Mouse (Mus musculus) liver, embryonic 11.5 days (tissue): Measurements from ENCODE around the gene Csad. TPM values are rescaled to one million over a fixed set of nuclear protein-coding genes. Genes with fewer than 3 reads are reported as not detected.
"Not testable (repeated sequence)": the region's sequence is repeated elsewhere in the genome, so short reads cannot be mapped to it uniquely, and the experiment has no call there.

Experiments
- ATAC-seq: fragments of 200-750 bp; cut with Nextera tagmentation; replicated peaks from 2 replicates; pipeline ENCODE4 v1.8.0; 2017; ENCODE audit warnings: moderate number of reproducible peaks, mild to moderate bottlenecking, moderate TSS enrichment, moderate library complexity; ENCODE audit not compliant: low FRiP score
- DNase-seq: peaks from one replicate; pipeline ENCODE4 v3.0.0-alpha.2; 2017; ENCODE audit warnings: low spot score
- H3K27ac ChIP-seq: fragments of 300-500 bp; sonication (generic); 2 replicates; pipeline ENCODE4 v1.5.1; 2014; ENCODE audit warnings: mild to moderate bottlenecking, low read depth, low read length, control low read depth
- H3K27me3 ChIP-seq: fragments of 300-500 bp; sonication (generic); replicated peaks from 2 replicates; pipeline ENCODE4 v1.6.1; 2014; ENCODE audit warnings: low read length, mixed read lengths; ENCODE audit not compliant: control insufficient read depth, insufficient read depth
- H3K36me3 ChIP-seq: fragments of 300-500 bp; sonication (generic); 2 replicates; pipeline ENCODE4 v1.6.1; 2014; ENCODE audit warnings: mild to moderate bottlenecking, low read length, moderate library complexity, mixed read lengths; ENCODE audit not compliant: control insufficient read depth, insufficient read depth
- H3K4me1 ChIP-seq: fragments of 300-500 bp; sonication (generic); replicated peaks from 2 replicates; pipeline ENCODE4 v1.6.1; 2014; ENCODE audit warnings: low read length, mixed read lengths; ENCODE audit not compliant: control insufficient read depth, insufficient read depth
- H3K4me2 ChIP-seq: fragments of 300-500 bp; sonication (generic); 2 replicates; pipeline ENCODE4 v1.6.1; 2014; ENCODE audit warnings: mild to moderate bottlenecking, control low read depth, moderate library complexity
- H3K4me3 ChIP-seq: fragments of 300-500 bp; sonication (generic); 2 replicates; pipeline ENCODE4 v1.5.1; 2014; ENCODE audit warnings: low read depth, low read length, control low read depth
- H3K9ac ChIP-seq: fragments of 300-500 bp; sonication (generic); 2 replicates; pipeline ENCODE4 v1.6.1; 2014; ENCODE audit warnings: low read depth, low read length, control low read depth
- H3K9me3 ChIP-seq: fragments of 300-500 bp; sonication (generic); 2 replicates; pipeline ENCODE4 v1.6.1; 2016; ENCODE audit warnings: low read length, inconsistent platforms, mixed read lengths; ENCODE audit not compliant: control insufficient read depth
- WGBS: fragments of 180-500 bp; shearing (Covaris S2); extraction: QIAGEN DNeasy Blood & Tissue Kit; methylation state at CpG from one replicate; pipeline ENCODE4 v1.1.7; 2014; 5-methylcytosine and 5-hydroxymethylcytosine counted together
- polyA plus RNA-seq: library from polyadenylated mRNA; unstranded; fragments of >200 nt; fragmentation: Nextera tagmentation; extraction: Ambion mirVana; gene quantifications from 2 replicates; pipeline ENCODE4 v1.2.1, GENCODE M21; 2014

Gene Csad
- polyA plus RNA-seq, 1 experiment from 2014 or later, result 33.3 TPM

DNA sequence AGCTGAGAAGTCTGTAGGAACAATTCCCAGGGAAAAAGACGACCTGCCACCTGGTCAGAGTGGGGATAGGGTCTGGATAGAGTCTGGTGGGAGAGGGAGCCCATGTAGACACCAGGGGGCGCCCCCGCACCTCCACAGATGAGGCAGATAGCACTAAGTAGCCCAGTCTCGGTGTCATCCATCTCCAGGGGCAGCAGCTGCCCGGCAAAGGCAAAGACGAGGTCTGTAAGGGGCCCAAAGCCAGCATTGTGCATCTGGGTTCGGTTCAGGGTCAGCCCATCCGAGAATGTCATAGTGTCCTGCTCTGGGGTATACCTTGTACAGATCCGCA lies 34.7 kb upstream of the Csad start:
- 6% methylated on average over 9 of the region's 9 CpGs for WGBS
- Histone ChIP-seq H3K36me3 (no peaks in the 10 kb centered on the region), H3K27me3 (peaks cover 14% of the 10 kb centered on the region), H3K9ac (no peak overlapping the region), H3K27ac (no peak overlapping the region), H3K4me1 (peaks cover 36% of the 10 kb centered on the region), H3K4me3 (no peak overlapping the region), H3K9me3 (no peaks in the 10 kb centered on the region), H3K4me2 (no peak overlapping the region)
- DNase-seq (peak; percentile 79), ATAC-seq (peak; percentile 44; the same call in 1 of the 2 replicates)

DNA sequence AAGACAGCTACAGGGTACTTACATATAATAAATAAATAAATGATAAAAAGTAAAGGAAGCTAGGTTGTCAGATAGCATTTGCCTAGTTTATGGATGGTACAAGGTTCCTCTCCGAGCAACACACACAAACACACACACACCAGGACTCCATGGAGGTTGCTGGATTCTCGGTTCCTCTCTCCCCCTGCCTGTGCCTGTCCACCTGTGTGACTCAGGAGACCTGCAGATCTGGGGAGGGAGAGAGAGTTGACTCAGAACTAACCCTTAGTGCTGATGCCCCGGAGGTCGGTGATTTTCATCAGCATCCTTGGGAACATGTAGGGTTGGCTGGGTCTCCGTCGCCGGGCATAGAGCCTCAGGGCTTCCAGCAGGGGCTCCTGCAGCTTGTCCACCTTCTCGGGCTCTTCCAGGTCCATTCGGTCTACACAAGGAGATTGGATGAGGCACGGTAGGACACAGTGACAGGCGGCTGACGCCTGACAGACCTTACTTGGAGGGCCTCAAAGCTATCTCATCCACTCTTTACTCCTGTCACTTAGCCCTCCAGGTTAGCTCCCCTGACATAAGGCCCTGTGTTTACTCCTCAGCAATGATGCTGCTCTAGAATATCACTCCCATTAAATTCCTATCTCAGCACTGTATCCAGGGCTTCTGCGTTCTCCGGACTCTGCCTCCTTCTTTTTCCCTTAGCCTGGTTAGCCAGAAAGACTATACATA lies 34.2 kb upstream of the Csad start:
- no peak overlapping the region for H3K9ac ChIP-seq
- peaks cover 36% of the 10 kb centered on the region for H3K4me1 ChIP-seq
- DNase-seq, result no peak
- WGBS, result 81% methylated on average over 14 of the region's 14 CpGs
- H3K27me3 ChIP-seq, result peaks cover 9% of the 10 kb centered on the region
- H3K9me3 ChIP-seq, result no peaks in the 10 kb centered on the region
- ATAC-seq, result no peak
- H3K4me3 ChIP-seq, result no peak overlapping the region
- no peak overlapping the region for H3K4me2 ChIP-seq
- H3K27ac ChIP-seq, result no peak overlapping the region
- H3K36me3 ChIP-seq, result no peaks in the 10 kb centered on the region

DNA sequence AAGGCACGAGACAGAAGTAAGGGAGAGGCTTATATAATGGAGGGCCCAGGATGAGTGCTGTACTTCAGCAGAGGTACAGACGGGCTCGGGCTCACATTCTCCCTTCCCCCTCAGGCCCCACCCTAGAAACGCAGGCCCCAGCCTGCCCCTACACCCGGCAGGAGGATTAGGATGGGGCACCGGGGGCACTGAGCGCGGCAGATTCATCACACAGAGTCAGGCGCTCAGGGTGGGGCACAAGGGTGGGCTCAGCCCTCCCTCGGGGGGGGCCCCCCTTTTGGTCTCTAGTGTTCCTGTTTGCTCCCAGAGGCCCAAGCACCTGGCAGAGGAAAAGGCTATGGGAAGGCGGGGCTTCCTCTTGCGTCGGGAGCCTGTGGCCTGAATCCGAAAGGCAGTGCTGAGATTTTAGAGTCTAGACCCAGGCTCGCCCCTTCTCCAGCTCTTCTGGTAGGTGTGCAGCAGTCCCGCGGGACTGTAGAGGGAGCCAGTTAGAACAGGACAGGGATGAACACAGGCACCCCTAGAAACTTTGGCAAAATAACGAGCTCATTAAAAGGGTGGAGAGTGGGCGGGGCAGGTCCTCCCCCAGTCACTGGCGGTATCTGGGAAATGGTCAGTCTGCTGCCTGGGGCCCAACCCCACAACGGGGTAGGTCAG lies 31.0 kb upstream of the Csad start:
- Histone ChIP-seq H3K4me2 (peak overlapping the region; percentile 50), H3K27ac (no peak overlapping the region)
- ATAC-seq, result no peak

DNA sequence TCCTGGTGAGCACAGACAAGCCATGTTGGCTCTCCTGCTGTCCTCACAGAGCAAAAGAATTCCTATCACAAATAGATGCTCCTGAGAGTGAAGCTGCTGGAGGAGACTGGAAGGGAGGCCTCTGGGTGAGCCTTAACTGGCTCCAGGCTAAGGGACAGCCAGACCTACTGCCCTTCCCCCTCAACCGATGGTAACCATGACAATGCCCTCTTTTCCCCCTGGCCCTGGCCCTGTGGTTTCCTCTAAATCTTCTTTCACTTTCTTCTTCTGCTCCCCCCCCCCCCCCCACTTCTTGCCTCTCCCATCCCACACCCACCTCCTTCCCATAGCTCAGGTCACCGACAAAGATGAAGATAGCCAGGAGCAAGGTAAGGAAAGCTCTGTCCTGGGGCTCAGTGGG lies 29.4 kb upstream of the Csad start:
- no peaks in the 10 kb centered on the region for H3K27me3 ChIP-seq
- no peak overlapping the region for H3K27ac ChIP-seq
- DNase-seq (no peak), ATAC-seq (no peak)
- H3K9me3 ChIP-seq, result no peaks in the 10 kb centered on the region
- 10% methylated on average over 2 of the region's 2 CpGs for WGBS
- H3K4me3 ChIP-seq, result no peak overlapping the region
- H3K9ac ChIP-seq, result no peak overlapping the region
- no peaks in the 10 kb centered on the region for H3K36me3 ChIP-seq
- peak overlapping the region; percentile 17; the same call in 1 of the 2 replicates for H3K4me2 ChIP-seq
- H3K4me1 ChIP-seq, result peaks cover 44% of the 10 kb centered on the region

More for the DNA sequence above, 31.0 kb upstream of the Csad start:
- no peaks in the 10 kb centered on the region for H3K36me3 ChIP-seq
- H3K4me3 ChIP-seq, result peak overlapping the region; percentile 14; the same call in 1 of the 2 replicates
- no peaks in the 10 kb centered on the region for H3K9me3 ChIP-seq
- DNase-seq, result no peak
- H3K9ac ChIP-seq, result 0 out of 2 replicates have a peak overlapping the region, but pooled peaks have one; percentile 32
- peaks cover 44% of the 10 kb centered on the region for H3K4me1 ChIP-seq
- 29% methylated on average over 21 of the region's 21 CpGs for WGBS
- H3K27me3 ChIP-seq, result peaks cover 3% of the 10 kb centered on the region; the same call in 1 of the 2 replicates

DNA sequence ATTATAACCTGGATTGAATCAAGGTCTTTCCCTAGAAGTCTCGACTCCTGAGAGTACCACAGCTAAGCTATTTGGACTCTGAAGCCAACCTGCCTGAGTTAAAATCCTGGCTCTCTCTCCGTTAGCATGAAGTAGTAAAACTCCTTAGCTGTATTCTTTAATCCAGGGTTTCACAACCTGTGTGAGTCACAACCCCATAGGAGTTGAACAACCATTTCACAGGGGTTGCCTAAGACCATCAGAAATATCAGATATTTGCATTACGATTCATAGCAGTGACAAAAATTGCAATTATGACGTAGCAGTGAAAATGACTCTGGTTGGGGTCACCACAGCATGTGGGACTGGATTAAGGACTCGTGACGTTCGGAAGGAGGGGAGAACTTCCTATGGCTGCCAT lies 28.2 kb upstream of the Csad start:
- Histone ChIP-seq H3K4me3 (no peak overlapping the region), H3K4me2 (no peak overlapping the region), H3K4me1 (peaks cover 44% of the 10 kb centered on the region), H3K36me3 (no peaks in the 10 kb centered on the region), H3K9me3 (no peaks in the 10 kb centered on the region), H3K9ac (no peak overlapping the region), H3K27me3 (no peaks in the 10 kb centered on the region), H3K27ac (no peak overlapping the region)
- WGBS, result 85% methylated on average over 7 of the region's 7 CpGs
- DNase-seq (no peak), ATAC-seq (no peak)

DNA sequence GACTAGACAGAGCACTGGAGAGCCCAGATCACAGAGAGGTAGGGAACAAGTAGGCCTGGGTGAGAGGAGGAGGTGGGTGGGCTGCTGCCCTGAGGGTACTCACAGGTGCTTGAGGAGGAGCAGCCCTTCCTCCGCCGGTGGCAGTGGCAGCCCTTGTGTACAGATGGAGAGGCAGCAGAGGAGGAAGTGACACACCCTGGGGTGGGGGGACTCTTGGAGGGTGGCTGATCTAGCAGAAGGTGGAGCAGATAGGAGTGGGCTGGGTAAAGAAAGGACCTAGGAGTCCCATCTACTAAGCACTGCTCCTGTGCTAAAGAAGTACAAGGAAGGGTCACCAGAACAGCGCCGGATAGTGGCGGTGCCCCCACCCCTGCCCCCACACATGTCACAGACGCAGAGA lies 27.2 kb upstream of the Csad start, which contains the start of gene Itgb7:
Itgb7 (minus strand) TSS at position 197 of the 400 bp plus-strand sequence.
- no peak within 1 kb of the TSS for H3K4me3 ChIP-seq
- no peaks in the 10 kb centered on the region for H3K9me3 ChIP-seq
- H3K4me1 ChIP-seq, result peaks cover 47% of the 10 kb centered on the region
- DNase-seq (peak; percentile 56), ATAC-seq (peak; percentile 97)
- no peaks in the 10 kb centered on the region for H3K27me3 ChIP-seq
- H3K27ac ChIP-seq, result no peak within 1 kb of the TSS
- 27% methylated on average over 6 of the region's 6 CpGs for WGBS
- H3K4me2 ChIP-seq, result peak within 1 kb of the TSS; percentile 46
- H3K36me3 ChIP-seq, result no peaks in the 10 kb centered on the region
- no peak within 1 kb of the TSS for H3K9ac ChIP-seq

DNA sequence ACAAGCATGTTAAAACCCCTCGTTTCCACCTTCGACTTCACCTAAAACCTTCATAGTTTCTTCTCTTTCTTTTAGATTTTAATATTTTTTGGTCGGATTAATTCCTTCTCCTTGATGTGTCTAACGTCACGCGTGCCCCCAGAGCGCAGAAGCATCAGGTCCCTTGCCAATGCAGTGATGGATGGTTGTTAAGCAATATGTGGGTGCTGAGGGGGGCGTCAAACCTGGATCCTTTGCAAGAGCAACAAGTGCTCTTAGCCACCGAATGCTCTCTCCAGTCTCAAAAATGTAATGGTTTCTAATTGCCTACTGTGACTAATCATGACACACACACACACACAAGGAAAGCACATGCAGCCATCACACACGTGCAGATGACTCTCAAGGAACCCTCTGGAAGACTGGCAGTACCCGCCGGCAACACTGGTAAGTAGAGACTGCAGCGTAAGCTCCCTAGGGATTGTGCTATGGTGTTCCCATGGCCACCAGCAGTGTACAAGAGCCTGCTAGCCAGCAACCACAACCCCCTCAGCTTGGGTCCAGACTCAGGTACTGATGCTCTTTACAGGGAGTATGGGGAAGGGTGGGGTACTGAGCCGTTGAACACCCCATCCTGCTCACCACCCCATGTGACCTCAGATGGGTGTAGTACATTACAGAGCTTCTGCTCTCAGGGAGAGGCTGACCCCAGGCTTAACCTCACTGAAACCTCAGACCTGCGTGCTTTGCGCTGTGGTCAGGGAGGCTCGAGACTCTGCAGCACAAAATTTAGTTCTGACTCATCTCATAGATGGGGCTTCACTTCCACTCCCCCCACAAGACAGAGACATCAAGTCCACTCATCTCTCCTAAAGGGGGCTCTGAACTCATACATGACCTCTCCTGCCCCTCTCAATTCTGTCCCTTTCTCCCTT lies 26.1 kb upstream of the Csad start:
- H3K4me2 ChIP-seq, result peak overlapping the region; percentile 46
- WGBS, result 75% methylated on average over 17 of the region's 17 CpGs
- no peaks in the 10 kb centered on the region for H3K27me3 ChIP-seq
- H3K4me1 ChIP-seq, result peaks cover 41% of the 10 kb centered on the region
- no peak for DNase-seq
- no peaks in the 10 kb centered on the region for H3K9me3 ChIP-seq
- H3K9ac ChIP-seq, result no peak overlapping the region
- H3K36me3 ChIP-seq, result no peaks in the 10 kb centered on the region
- no peak for ATAC-seq
- no peak overlapping the region for H3K27ac ChIP-seq
- H3K4me3 ChIP-seq, result no peak overlapping the region

DNA sequence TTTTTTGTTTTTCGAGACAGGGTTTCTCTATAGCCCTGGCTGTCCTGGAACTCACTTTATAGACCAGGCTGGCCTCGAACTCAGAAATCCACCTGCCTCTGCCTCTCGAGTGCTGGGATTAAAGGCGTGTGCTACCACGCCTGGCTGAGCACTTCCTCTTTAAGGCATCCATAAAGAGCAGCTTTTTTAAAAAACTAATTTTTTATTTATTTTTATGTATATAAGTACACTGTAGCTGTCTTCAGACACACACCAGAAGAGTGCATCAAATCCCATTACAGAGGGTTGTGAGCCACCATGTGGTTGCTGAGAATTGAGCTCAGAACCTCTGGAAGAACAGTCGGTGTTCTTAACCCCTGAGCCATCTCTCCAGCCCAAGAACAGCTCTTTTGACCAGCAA lies 21.1 kb upstream of the Csad start:
- H3K4me3 ChIP-seq, H3K27ac ChIP-seq, ATAC-seq, DNase-seq, H3K9ac ChIP-seq, H3K36me3 ChIP-seq, H3K9me3 ChIP-seq: not testable (repeated sequence)
- H3K27me3 ChIP-seq, result peaks cover 21% of the 10 kb centered on the region
- H3K4me1 ChIP-seq, result peaks cover 15% of the 10 kb centered on the region
- peak overlapping the region; percentile 96; the same call in 1 of the 2 replicates for H3K4me2 ChIP-seq
- 50% methylated on average over 6 of the region's 6 CpGs for WGBS
